In genomic region chr10:24379291-24379690, GRCm38 (mm10) we compare ENCODE assay signal across 19 mouse cellular contexts.
DNase-seq lines count a peak whose midpoint lies in the region; ATAC-seq and TF ChIP-seq lines count a peak whose summit lies in the region.
"Had no signal": no experiment of that assay in that cellular context is flagged by ENCODE, and none has a peak within 500 bp of the region (broad histone marks: within the 10 kb centered on the region; RNA-seq: fewer than 3 reads in every experiment).

No protein-coding gene starts in this region.

- peak; percentile 28 to 44 for DNase-seq in cerebellum, postnatal 10 days
- peak; percentile 20 to 33 for DNase-seq in kidney, adult 8-10 months
- DNase-seq in 3T3-L1 (ENCODE audit: low read depth, low spot score) = peak; percentile 65
- peak; percentile 30 for DNase-seq in brain, embryonic 14.5 days (ENCODE audit: low read depth)
- DNase-seq in embryo, embryonic 10 days (ENCODE audit: low spot score) = no peak
- DNase-seq: B cell, adult 2 months; cerebellum, adult 18-20 months; gastrocnemius, postnatal 10 days; heart, postnatal 14 days; left cerebral cortex, postnatal 4 days had no signal

- H3K27me3 ChIP-seq in kidney, embryonic 15.5 days = no peaks in the 10 kb centered on the region
- H3K27me3 ChIP-seq in intestine, postnatal 0 days (replicated peaks; ENCODE audit: control insufficient read depth, insufficient read depth, low read length) = no peaks in the 10 kb centered on the region
- H3K27me3 ChIP-seq: embryonic facial prominence, embryonic 15.5 days; forebrain, embryonic 12.5 days; hindbrain, embryonic 15.5 days; neural tube, embryonic 15.5 days had no signal

- H3K4me2 ChIP-seq in kidney, embryonic 15.5 days = no peak overlapping the region
- no peak overlapping the region for H3K4me2 ChIP-seq in intestine, postnatal 0 days (replicated peaks; ENCODE audit: low read depth)
- H3K4me2 ChIP-seq: embryonic facial prominence, embryonic 15.5 days; forebrain, embryonic 12.5 days; hindbrain, embryonic 15.5 days; liver, embryonic 11.5 days; midbrain, embryonic 11.5 days; neural tube, embryonic 15.5 days had no signal

- H3K9ac ChIP-seq in kidney, embryonic 15.5 days = no peak overlapping the region
- no peak overlapping the region for H3K9ac ChIP-seq in intestine, postnatal 0 days (ENCODE audit: low read depth, low read length)
- H3K9ac ChIP-seq: embryonic facial prominence, embryonic 15.5 days; forebrain, embryonic 12.5 days; hindbrain, embryonic 15.5 days; neural tube, embryonic 15.5 days had no signal

- H3K27ac ChIP-seq in kidney, embryonic 15.5 days = no peak overlapping the region
- H3K27ac ChIP-seq in intestine, postnatal 0 days (ENCODE audit: low read depth, low read length) = no peak overlapping the region
- H3K27ac ChIP-seq: embryonic facial prominence, embryonic 15.5 days; forebrain, embryonic 12.5 days; hindbrain, embryonic 15.5 days; neural tube, embryonic 15.5 days had no signal

- TF ChIP-seq CTCF in brain, embryonic 14.5 days (IDR thresholded peaks at IDR 0.05; ENCODE audit: borderline replicate concordance, extremely low read depth, insufficient read depth, insufficient read length) = no peak
- TF ChIP-seq CTCF in intestine, postnatal 0 days (IDR thresholded peaks at IDR 0.05; ENCODE audit: low read depth) = no peak

- no peaks in the 10 kb centered on the region for H3K36me3 ChIP-seq in kidney, embryonic 15.5 days
- no peaks in the 10 kb centered on the region for H3K36me3 ChIP-seq in intestine, postnatal 0 days (ENCODE audit: control insufficient read depth, insufficient read depth)
- H3K36me3 ChIP-seq: embryonic facial prominence, embryonic 15.5 days; forebrain, embryonic 12.5 days; hindbrain, embryonic 15.5 days; neural tube, embryonic 15.5 days had no signal

- no peak overlapping the region for H3K4me3 ChIP-seq in kidney, embryonic 15.5 days (replicated peaks)
- H3K4me3 ChIP-seq in intestine, postnatal 0 days (ENCODE audit: low read depth, low read length) = no peak overlapping the region
- H3K4me3 ChIP-seq: embryonic facial prominence, embryonic 15.5 days; forebrain, embryonic 12.5 days; hindbrain, embryonic 15.5 days; neural tube, embryonic 15.5 days had no signal

- no peaks in the 10 kb centered on the region for H3K9me3 ChIP-seq in kidney, embryonic 15.5 days (replicated peaks)
- H3K9me3 ChIP-seq in intestine, postnatal 0 days (ENCODE audit: control insufficient read depth) = no peaks in the 10 kb centered on the region
- H3K9me3 ChIP-seq: embryonic facial prominence, embryonic 15.5 days; forebrain, embryonic 12.5 days; hindbrain, embryonic 15.5 days; neural tube, embryonic 15.5 days had no signal

- ATAC-seq in cerebellum, adult (ENCODE audit: insufficient number of reproducible peaks, low FRiP score, low TSS enrichment) = no peak
- no peak for ATAC-seq in kidney, embryonic 15.5 days (replicated peaks; ENCODE audit: low FRiP score)
- ATAC-seq in intestine, postnatal 0 days = no peak

- peaks cover 12% of the 10 kb centered on the region; the same call in 1 of the 2 replicates for H3K4me1 ChIP-seq in kidney, embryonic 15.5 days
- no peaks in the 10 kb centered on the region for H3K4me1 ChIP-seq in intestine, postnatal 0 days (replicated peaks; ENCODE audit: control insufficient read depth, insufficient read depth, low read length)
- H3K4me1 ChIP-seq: forebrain, embryonic 12.5 days; hindbrain, embryonic 15.5 days; neural tube, embryonic 15.5 days had no signal

- WGBS in kidney, embryonic 15.5 days = 68% methylated on average over 5 of the region's 5 CpGs
- whole genome bisulfite sequencing in intestine, postnatal 0 days = 65% methylated on average over 5 of the region's 5 CpGs

- no peak for TF ChIP-seq POLR2A in brain, embryonic 14.5 days (IDR thresholded peaks at IDR 0.05; ENCODE audit: borderline replicate concordance, extremely low read depth, insufficient read depth, insufficient read length, poor library complexity, severe bottlenecking)
